Mouse (Mus musculus): ENCODE results near the gene Mrgprb5.
"Not testable (repeated sequence)": the region's sequence is repeated elsewhere in the genome, so short reads cannot be mapped to it uniquely, and the experiment has no call there.

The Mrgprb5 gene

DNA sequence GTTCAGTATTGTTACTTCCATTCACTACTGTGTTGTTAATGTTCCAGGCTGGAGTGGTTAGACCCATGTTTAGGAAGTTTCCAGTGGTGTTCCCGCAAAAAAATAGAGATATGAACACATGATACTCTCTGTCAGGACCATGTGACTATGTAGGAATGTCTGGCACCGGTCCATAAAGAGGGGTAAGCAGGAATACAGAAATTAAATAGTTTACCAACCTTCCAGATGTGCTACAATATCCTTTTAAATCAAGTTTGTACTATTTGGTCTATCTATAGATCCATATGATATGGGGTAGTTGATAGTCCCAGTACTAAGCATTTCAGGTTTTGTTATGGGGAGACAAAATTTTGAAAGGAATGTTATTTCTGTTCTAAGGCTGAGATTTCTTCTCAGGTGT lies at the start of gene Mrgprb5:
Gene Mrgprb5, minus strand, starts transcription at position 101 of the 400 bp plus-strand sequence.
- DNase-seq (ENCODE audit: low read depth in 1 of 2, low spot score in 2 of 2) = no peak

DNA sequence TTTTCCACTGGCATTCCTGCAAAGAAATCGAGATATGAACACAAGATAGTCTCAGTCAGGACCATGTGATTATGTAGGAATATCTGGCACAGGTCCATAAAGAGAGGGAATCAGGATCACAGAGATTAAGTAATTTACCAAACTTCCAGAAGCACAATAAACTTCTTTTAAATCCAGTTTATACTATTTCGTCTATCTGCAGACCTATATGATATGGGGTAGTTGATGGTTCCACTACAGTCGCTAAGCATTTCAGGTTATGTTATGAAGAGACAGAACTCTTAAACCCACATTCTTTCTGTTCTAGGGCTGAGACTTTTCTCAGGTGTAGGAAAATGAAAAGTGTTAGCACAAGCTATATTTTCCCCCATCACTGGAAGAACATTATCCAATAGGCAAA lies 30.4 kb upstream of the Mrgprb5 start, which contains the start of gene Mrgprb4:
Gene Mrgprb4, minus strand, starts transcription at position 101 of the 400 bp plus-strand sequence.
- no peak for DNase-seq (ENCODE audit: low read depth in 1 of 2, low spot score in 2 of 2)

- DNase-seq (ENCODE audit: low read depth in 1 of 2, low spot score in 2 of 2) = no peak
Observed at GRCm38 (mm10) chr7:48167471-48167870, 1.3 kb downstream of the Mrgprb5 start.

DNA sequence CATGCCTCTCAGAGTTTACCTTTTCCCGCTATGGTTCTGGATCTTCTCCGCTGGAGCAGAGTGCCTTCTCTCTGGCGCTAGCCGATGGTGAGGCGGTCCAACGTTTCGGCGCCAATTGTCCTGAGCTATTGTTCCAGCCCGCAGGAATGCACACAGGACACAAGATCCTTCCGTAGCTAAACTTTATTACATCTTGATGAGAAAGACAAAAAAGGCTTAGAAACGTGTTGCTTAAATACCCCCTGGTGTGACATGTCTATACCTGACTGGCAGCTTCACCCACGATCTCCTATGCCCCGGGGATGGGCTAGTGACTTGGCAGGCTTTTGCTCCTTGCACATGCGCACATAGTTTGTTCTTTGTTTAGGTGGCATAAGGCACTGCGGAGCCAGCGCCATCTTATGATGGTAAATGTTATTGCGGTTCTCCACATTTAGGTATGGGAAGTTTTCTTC lies 30.5 kb downstream of the Mrgprb5 start:
- no peak for DNase-seq (ENCODE audit: low read depth in 1 of 2, low spot score in 2 of 2)

DNA sequence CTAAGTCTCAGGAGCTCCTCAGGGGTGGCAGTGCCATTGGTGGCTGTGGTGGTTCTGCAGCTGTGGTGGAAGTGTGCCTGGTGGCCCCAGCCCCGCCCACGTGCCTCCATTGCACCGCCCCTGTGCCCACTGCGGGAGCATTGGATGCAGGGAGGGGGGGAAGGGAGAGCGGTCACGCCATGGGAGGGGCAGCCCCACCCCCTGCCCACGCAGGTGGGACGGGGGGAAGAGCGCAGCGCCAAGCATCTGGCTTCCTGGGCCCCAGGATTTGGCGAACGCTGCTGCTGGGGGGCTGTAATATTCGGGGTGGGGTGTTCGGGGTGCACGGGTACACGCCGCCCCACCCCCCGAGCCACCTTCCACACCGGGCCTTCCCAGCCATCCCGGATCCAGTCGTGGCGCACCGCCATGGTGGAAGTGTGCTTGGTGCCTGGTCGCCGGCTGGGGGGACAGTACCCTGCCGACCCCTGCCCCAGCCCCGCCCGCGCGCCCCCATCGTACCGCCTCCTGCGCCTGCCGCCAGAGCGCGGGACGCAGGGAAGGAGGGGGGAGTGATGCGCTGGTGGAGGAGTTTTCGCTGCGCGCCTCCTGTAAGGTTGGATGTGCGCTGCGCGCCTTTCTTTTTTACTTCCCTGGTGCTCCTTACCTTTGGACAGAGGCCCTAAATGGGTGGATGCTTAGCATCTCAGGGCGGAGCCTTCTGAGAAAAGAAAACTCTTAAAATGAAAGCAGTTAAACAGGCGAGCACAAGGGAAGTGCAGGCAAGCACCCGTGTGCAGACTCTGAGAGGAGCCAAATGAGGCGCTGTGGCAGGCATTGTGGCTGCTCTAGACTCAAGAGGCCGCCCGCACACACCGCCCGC lies 31.4 kb downstream of the Mrgprb5 start:
- DNase-seq (ENCODE audit: low read depth in 1 of 2, low spot score in 2 of 2) = no peak

- no peak for DNase-seq (ENCODE audit: low read depth in 1 of 2, low spot score in 2 of 2)
Observed at GRCm38 (mm10) chr7:48132674-48133073, 36.1 kb downstream of the Mrgprb5 start.

DNA sequence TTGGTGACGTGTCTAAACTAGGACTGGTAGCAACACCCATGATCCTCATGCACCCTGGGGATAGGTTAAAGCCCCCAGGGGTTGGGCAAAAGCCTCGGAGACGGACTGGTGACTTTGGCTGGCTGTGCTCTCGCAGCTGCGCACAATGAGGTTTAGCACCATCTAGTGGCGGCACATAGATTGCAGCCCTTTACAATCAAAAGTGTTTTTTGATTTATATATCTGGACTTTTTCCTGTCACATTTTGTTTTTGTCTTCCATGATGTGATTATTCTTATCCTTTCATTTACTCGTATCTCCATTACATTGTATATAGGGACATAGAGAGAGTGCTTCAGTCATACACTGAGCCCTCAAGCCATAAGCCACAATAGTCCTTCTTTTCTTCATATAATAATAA lies 36.6 kb downstream of the Mrgprb5 start:
- not testable (repeated sequence) for DNase-seq (ENCODE audit: low read depth in 1 of 2, low spot score in 2 of 2)

- not testable (repeated sequence) for DNase-seq (ENCODE audit: low read depth in 1 of 2, low spot score in 2 of 2)
Observed at GRCm38 (mm10) chr7:48131820-48132219, 37.0 kb downstream of the Mrgprb5 start.

DNA sequence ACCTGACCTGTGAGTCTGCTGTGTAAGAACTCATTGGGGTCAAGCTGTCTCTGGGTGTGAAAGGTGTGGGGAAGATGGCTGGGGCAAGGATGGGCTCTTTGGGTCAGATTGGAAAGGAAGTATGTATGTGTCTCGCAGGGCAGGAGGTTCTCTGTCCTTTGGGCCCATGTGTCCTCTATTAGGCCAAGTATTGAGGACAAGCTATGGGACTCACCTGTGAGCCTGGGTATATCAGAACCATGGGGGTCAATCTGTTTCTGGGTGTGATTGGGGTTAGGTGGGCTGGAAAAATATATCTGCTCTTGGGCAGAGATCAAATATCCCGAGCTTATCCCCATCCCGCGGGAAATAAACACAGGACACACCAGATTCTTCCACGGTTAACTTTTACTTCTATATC lies 45.0 kb downstream of the Mrgprb5 start:
- no peak for DNase-seq (ENCODE audit: low read depth in 1 of 2, low spot score in 2 of 2)
